Mouse (Mus musculus) ES-Bruce4 (cell line): ENCODE data around the gene Ubiad1.

Experiments used
- CTCF ChIP-seq: IDR thresholded peaks from one replicate; pipeline ENCODE4 v1.8.1; 2011; ENCODE audit warnings: low read depth, low read length
- EP300 ChIP-seq: IDR thresholded peaks from 2 replicates; pipeline ENCODE4 v1.6.1; 2011; ENCODE audit warnings: low read depth, low read length; ENCODE audit not compliant: insufficient read depth
- POLR2A ChIP-seq: IDR thresholded peaks from one replicate; pipeline ENCODE4 v1.8.1; 2011; ENCODE audit warnings: low read length; ENCODE audit not compliant: insufficient read depth

GRCm38 (mm10) chr4:148389047-148389446, 55.5 kb downstream of the Ubiad1 start:
- TF ChIP-seq CTCF (peak; percentile 60), POLR2A (no peak), EP300 (no peak)
